Mouse (Mus musculus) heart, postnatal 10 days (tissue): Measurements from ENCODE around the gene Rfx8. TPM values are rescaled to one million over a fixed set of nuclear protein-coding genes. Genes with fewer than 3 reads are reported as not detected.

Experiments used
- DNase-seq, 2 experiments: peaks; one replicate each; pipeline ENCODE4 v3.0.0; 2021
- intact Hi-C: fragments of 180-260 bp; cut with DNase I; formaldehyde crosslinking; loops from one replicate; pipeline ENCODE4 v1.15.1; 2025
- total RNA-seq, 2 experiments: library from RNA; stranded (reverse); gene quantifications; 2 replicates each; pipeline ENCODE4 v1.2.3; 2021

Gene Rfx8
- under 1 TPM; 0.53 to 0.55 TPM for total RNA-seq

DNA sequence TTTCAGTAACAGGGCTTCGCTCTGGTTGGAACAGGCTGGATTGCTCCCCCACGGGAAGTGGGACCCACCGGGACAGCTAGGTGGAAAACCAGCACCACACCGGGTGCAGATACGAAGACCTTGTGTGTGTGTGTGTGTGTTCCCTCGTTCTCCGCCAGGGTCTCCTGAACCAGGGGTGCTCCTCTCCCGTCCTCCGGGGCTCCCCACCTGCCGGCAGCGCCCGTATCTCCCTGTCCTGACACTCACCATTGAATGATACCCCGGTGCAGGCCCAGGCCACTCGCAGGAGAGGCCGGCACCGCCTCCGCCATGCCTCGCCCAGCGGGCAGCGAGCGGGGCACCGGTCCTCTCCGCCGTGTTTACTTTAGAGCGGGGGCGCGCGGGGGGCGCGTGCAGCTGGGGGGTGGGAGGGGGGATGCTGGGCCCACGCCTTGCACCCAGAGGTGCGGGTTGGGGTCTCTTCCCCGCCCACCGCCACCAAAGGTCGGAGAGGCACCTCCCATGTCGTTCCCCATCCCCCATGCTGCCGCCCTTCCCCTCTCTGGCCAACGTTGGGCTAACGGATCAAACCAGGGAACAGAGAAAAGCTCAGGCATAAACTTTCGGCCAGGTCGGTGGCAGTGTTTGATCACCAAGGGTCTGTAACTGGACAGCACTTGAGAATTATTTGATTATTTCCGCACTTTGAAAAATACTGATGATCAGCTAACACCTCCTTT is at the start of gene Rfx8:
TSS of gene Rfx8 (minus strand) at position 366 of the 719 bp plus-strand sequence.
- DNase-seq = peak; percentile 43 to 50
- intact Hi-C loops = loop anchor here (1.0 kb wide), 1 partner anchor 12 kb away; no protein-coding TSS in a partner anchor

DNA sequence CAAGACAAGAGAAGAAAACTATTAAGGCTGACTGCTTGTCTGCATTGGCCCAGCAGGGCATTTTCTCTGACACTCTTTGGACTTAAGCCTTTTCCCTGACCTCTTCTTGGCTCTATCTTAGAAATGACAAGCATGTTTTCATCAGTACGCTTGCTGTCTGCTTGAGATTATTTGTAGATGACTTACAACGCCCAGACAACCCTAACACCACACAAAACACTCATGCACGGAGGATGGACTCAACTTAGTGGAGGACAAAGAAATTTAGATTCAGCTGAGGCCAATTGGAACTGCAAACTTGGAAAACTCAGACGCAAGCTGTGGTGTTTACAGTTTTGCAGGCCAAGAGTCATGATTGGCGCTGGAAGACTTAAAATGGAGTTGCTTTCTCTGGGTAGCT is 49.6 kb upstream of the Rfx8 start:
- intact Hi-C loops = no loop called here
- peak in 1 of 2 experiments; percentile 33 for DNase-seq

DNA sequence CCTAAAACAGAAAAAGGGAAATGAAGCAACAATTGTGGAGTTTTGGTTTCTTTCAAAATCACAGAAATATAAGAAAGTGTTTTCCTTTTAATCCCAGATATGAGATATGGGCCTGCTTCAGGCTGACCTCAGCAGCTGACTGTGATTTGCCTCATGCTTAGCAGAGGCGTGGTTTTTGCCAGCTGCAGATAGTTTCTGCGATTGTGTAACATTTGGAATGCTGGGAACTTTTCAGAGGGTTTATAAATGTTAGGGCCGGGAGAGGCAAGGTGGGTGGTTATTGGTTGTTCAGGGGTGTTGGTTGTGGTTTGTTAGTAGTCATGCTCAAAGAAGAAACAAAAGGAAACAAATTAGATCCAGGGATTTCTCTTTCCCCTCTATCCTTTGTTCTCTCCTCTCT is 47.2 kb upstream of the Rfx8 start:
- DNase-seq = no peak
- intact Hi-C loops = no loop called here

DNA sequence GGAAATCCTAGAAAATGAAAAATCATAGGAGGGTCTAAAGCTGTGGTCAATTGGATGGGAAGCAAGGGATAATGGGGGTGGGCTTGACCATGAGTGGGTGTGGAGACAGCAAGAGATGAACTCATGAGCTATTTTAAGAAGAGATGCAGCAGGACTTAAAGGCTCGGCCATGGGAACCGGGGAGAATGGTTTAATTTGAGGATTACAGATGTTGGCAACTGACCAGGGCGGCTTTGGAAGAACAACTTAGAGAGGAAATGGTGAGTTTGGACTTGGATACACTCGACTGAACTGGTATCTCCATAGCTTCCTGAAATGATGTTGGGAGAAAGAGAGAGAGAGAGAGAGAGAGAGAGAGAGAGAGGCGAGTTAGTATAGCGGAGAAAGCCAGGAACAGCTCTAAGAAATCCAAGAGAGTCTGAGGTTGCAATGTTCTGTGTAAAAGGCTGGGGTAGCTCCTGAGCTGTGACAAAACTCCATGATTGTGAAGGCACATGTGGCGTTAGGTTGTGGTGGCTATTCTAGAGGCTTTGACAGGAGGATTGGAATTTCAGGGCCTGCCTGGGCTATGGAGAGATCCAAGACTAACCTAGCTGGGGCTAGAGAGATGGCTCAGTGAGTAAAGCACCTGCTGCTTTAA is 45.2 kb upstream of the Rfx8 start:
- peak; percentile 55 to 62 for DNase-seq
- intact Hi-C loops = no loop called here

DNA sequence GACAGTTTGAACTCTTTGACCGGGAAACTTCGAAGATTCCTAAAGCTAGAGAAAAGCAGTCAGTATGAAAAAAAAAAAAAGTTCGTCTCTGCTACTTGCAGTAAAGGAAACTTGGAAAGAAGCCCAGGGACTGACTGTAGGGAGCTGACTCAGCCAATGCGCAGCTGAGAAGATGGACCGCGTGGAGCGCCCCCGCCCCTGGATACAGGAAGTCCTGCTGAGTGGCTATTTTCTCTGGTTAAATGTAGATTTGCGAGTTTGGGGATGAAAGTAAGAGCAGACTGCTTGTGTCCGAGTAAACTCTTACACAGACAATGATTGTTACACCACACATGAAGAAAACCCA is 41.2 kb upstream of the Rfx8 start:
- intact Hi-C loops = loop anchor here (2.0 to 5.0 kb wide), 3 partner anchors 105 to 221 kb away; no protein-coding TSS in a partner anchor
- peak; percentile 87 to 91 for DNase-seq

DNA sequence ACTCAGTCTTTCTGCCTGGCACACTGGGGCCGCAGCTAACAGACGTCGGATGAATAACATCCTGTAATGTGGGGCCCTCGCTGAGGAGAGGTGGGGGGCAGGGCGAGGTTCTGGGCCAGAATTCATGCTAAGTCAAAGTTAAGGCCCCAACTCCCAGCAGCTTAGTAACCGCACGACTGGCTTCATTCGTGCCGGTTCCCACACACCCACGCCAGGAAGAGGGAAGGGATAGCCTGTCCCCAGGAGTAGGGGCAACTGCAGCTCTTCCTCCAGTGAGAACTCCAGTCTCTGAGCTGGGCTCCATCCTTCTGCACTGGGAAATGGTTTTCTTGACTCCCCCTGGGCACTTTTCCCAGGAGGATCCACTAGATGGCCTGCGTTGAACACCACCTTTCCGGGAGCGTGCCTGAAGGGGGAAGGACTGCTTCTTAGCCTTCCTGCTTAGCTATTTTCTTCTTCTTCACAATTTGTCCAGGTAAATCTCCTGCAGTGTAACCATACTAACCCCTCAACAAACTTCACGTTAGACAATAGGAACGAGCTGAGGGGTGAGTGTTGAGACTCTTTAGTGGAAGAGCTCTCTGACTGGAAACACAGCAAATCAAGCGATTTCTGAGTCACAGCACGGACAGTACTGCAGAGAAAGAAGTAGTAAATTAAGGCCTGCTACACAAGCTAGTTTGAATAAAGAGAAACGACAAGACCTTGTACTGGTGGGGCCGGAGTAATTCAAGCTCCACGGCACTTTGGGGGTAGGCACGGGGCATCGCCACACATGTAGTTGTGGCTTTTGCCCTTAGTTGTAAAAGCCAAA is 40.6 kb upstream of the Rfx8 start:
- DNase-seq = peak; percentile 80
- intact Hi-C loops = loop anchor here (2.0 to 5.0 kb wide), 4 partner anchors 106 to 221 kb away; partner anchors contain the start of gene Map4k4

DNA sequence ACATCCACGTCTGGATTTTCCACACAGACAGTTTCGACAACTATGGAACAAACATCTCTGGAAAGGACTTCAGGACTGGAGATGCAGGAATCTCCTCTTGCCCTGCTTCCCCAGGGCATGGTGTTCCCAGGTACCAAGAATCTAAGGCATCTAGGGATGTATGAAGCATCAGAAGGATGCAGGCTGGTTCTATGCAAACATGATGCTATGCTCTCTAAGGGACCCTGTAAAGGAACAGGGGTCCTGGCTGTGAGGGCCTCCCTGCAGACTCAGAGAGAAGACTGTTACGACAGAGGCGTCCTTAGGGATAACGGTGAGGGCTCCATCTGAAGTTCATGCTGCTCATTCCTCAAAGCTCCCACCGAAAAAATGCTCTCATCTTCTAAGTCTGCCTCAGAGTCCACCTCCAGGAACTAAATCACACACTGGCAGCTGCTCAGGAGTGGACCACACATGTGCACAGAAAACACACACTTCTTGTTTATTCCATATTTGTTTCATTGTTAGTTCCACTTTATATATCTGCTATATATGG is 39.5 kb upstream of the Rfx8 start:
- DNase-seq = no peak
- intact Hi-C loops = loop anchor here (2.0 to 5.0 kb wide), 3 partner anchors 107 to 182 kb away; partner anchors contain the start of gene Map4k4

DNA sequence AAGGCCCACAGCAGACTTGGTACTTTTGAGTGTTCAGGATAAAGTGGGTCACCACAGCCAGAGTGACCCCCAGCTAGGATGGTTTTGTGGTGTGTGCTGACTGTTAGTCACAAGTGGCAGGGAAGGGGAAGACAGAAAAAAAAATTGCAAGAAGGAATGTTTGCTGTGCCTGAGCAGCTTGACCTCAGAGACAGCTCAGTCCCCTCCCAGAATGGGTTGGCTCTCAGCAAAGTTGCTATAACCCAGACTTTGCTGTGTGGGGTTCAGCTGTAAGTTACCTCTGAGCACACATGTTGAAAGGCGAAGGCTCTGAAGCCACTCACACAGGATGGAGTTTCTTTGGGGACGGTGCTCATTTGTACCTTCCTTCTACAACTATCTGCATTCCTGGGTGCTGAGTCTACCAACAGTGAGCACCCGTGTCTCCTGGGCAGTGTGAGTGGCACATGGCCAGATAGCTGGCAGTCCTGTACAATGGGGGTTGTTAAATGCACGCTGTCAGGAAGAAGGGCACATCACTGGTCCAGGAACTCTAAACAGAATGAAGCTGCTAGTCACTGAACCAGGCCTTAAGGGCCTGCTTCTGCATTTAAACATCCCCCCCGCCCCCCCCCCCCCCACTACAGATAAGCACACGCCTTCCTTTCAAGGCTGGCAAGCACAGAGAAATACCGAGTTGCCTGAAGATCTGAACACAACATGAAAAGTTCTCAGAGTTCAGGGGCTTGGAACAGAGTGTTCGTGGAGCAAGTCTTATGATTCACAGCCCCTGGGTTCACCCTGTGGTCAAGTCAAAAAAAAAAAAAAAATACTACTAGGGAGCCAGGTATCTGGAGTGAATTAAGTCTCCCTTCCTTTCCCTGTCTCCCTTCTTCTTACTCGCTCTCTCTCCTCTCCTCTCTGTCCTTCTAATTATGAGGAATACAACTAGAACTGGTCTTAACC is 38.7 kb upstream of the Rfx8 start:
- DNase-seq = peak; percentile 49 to 65
- intact Hi-C loops = loop anchor here (1.0 to 5.0 kb wide), 5 partner anchors 23 to 183 kb away; partner anchors contain the start of gene Map4k4

DNA sequence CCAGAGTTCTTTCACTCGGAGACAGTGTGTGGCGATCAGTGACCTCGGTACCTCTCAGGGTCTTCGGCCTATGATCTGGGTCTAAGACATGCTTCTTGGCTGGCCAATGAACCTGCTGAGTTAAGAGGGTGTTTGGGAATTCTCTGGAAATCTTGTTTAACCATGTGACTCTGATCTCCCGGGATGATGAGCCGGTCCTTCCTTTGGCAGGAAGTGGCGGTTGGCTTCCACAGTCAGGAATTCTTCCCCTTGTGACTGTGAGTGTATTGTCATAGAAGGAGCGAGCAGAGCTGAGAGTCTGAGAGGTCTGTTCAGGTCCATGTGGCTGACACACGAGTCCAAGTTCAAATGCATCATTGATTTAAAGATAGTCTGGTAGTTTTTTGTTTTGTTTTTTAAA is 37.4 kb upstream of the Rfx8 start:
- peak; percentile 71 for DNase-seq
- intact Hi-C loops = loop anchor here (2.0 kb wide), 1 partner anchor 21 kb away; no protein-coding TSS in a partner anchor

DNA sequence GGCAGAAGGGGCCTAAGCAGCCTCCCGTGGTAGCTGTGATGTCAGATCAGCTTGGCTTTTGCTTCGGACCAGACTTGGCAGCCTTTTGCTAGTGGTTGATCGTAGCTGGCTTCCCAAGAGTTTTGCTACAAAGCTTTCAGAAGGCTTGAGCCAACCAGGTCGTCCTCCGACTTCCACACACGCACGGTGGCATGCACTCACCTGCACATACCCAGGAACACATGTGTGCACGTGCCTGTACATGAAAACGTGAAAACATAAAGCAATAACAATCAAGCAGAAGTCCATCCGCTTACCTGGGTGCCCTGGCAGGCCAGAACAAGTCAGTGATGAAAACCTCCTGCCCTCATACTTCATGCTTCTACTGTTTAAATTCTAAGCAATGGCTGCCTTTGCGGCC is 36.2 kb upstream of the Rfx8 start:
- no peak for DNase-seq
- intact Hi-C loops = no loop called here

DNA sequence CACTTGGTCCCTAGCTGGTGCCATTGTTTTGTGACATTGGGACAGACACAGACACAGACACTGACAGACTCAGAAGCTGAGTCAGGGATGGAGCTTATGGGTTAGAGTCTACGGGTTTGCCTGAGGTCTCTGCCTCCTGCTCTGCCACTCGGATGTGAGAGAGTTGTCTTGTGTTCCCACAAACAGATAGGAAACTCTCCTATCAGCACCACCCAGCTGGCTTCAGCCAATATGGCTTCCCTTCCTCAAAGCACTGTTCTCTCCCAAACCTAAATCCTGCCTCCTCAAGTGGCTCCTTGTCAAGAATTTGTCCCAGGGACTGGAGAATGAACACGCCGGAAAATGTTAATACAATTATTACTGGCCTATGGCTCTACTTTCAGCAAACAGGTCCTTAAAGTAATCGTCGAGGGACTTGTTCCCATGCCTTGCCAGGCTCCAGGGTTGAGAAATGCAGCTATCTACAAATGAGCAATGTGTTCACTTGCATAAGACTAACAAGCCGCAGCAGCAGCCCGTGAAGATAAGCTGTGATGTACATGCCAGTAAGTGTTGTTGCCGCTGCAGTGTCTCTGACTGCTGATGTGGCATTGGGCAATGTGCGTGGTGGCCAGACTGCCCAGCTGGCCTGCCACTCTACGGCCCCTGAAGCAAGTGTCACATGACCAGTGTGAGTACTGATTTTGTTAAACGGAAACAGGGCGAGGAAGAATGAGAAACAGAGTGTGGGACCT is 33.6 kb upstream of the Rfx8 start:
- intact Hi-C loops = no loop called here
- peak; percentile 45 to 51 for DNase-seq

DNA sequence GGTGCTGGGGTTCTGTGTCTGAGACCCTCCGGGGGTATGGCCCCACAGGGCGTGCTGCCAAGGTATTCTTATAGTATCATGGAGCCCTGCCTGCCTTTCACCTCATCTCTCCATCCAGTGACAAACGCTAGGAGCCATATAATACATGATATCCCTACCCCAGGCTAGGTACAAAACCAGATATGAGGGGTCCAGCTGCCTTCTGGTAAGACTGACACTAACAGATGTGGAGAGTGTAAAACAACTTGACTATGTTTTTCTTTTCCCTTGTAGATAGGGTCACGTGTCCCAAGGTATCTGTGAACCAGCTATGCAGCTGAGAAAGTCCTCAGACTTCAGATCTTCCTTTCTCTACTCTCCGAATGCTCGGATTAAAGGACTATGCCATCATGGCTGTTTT is 30.7 kb upstream of the Rfx8 start:
- DNase-seq = no peak
- intact Hi-C loops = no loop called here

DNA sequence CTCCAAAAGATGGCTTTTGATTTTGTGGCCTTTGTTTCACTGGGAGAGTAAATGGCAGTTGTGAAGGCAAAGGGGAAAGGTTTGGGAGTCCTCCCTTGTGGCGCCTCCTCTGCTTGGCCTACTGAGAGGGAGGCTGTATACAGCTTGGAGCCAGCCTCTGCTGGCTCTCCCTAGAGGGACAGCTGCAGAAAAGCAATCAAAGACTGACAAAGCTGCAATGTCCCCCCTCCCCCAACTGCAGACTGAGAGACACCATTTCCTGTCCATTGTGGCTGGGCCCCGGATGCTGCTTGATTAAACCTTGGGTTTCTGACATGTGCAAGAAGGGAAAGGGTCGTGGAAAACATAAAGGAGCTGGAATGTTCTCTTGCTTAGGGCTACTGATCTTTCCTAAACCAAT is 28.9 kb upstream of the Rfx8 start:
- intact Hi-C loops = no loop called here
- DNase-seq = peak; percentile 52 to 53

DNA sequence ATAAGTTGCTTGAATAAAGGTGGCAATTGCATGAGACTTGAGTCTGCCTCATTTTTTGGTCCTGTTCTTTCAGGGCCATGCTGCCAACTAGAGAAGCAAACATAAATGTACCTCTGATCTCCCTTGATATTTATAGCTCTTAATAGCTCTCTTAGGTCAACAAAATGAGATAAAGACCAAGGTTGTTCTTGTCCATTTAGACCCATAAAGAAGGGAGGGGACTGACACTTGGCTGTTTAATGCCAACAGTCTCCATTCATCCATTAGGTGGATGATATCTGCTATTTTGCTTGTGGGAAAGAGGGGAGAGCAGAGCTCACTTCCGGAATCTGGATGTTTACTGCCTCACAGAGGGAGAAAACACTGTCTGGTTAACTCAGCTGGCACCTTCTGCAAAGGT is 28.4 kb upstream of the Rfx8 start:
- no peak for DNase-seq
- intact Hi-C loops = no loop called here

DNA sequence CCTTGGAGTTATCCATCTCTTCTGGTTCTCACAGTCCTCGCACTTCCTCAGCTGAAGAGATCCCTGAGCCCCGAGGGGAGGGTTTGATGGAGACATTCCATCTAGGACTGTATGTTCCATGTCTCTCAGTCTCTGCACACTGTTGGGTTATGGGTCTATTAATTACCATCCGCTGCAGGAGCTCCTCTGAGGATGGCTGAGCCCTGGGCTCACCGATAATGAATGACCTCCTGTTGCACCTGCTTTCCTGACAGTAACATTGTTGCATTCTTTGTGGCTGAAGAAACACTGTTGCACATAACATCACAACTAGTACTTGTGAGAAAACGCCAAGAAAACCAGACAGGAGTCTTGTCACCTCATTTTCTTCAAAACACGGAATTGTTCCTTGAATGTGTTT is 27.9 kb upstream of the Rfx8 start:
- DNase-seq = no peak
- intact Hi-C loops = no loop called here

DNA sequence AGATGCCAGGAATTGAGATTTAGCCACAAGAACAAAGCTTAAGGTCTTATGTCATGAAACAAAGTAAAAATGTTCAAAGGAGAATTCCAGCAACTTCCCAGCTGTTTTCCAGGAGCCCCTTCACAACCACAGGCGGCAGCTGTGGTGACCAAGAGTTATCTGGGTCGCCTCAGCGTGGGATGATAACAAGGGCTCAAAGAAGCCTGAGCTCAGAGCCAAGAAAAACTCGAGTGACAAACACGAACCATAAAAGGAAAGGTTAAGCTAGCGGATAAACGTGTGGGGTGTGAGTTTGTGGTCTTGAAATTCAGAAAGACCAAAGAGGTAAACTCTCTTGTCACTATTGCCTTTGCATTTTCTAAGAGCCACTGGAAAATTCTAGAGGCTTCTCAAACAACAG is 25.7 kb upstream of the Rfx8 start:
- intact Hi-C loops = no loop called here
- DNase-seq = peak in 1 of 2 experiments; percentile 36

DNA sequence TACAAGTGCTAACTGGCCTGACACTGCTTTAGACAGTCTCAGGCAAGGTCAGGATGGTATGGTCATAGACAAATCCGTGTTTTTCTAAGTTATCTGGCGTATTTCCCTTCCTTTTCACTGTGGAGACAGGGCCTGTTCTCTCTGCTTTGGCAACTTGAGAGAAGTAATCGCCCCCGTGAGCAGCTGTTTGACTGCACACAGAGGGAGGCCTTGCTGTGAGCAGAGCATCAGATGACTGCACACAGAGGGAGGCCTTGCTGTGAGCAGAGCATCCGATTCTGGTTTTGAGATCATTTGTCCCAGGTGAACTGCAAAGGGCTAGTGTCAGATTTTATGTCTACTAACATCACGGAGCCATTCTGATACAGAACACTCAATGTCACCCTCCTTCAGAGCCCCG is 20.2 kb upstream of the Rfx8 start:
- intact Hi-C loops = no loop called here
- no peak for DNase-seq

DNA sequence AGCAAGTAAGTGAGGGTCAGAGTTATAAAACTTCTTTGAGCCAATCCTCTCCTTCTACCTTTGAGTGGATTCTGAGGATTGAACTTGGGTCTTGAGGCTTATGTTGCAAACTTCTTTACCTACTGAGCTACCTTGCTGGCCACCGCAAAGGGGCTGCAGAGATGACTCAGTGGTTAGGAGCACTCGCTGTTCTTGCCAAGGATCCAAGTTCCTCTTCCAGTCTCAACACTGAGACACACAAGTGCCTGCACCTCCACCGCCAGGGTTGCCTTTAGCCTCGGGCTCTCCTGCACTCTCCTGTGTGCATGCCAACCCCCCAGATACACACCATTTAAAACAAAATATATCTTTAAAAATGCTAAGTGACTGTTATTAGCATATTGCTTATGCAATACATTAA is 19.2 kb upstream of the Rfx8 start:
- intact Hi-C loops = no loop called here
- DNase-seq = no peak

DNA sequence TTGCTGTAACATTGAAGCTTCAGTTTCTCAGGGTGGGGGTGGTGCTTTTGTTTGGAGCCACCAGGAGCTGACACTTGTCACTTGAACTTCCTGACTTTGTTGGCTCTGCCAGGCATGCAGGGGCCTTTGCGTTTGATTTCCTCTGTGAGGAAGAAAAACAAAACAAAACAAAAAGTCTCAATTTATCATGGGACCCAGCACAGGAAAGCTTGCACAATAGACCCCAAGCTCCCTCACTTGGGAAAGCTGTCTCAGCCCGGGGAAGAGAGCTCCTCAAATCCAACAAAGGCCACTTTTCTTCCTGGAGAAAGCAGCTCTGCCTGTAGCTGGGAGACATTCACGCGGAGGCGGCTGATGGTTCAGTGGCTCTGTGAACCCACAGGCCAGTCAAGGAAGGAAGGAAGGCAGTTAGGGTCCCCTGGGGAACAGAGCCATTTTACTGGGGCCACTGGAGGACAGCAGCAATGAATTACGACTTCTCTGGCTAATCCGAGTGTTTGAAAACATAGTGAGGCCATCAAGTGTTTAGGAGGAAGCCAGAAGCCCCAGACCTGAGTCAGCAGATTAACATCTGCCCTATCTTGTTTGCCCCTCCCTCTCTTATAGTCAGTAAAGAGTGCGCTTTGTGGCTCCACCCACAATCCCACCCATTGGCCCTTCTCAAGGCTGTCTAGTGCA is 15.3 kb upstream of the Rfx8 start:
- intact Hi-C loops = loop anchor here (1.0 to 2.0 kb wide), 2 partner anchors 23 to 50 kb away; no protein-coding TSS in a partner anchor
- peak; percentile 68 to 76 for DNase-seq
